Mouse (Mus musculus): ENCODE results near the gene Clec4d.

Clec4d gene

DNA sequence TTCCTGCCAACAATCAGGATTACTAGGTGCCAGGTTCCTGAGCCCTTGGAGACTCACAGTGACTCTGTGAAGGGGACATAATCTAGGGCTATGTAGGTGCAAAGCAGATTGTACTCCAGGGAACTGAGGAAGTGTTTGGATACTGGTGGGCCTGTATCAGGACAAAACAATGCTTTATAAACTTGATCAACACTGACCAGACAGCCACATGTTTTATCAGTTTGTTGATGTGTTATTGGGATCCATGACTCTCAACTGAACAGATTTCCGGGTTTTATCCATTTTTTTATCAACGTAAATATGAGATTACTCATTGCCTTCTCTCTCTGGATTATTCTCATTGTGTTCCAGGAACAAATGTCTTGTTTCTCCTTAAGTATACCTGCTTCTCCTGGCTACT is 46.1 kb downstream of the Clec4d start, which contains the start of gene Vmn2r19:
Vmn2r19 (plus strand) TSS at position 301 of the 400 bp plus-strand sequence.
- no peak for DNase-seq (ENCODE audit: low spot score in 2 of 2)

Measured in urinary bladder, adult 18-20 months (tissue).